8 mouse cellular contexts compared by ENCODE assay signal in genomic region chr4:140674345-140674926, GRCm38 (mm10). TPM values are rescaled to one million over a fixed set of nuclear protein-coding genes. Genes with fewer than 3 reads are reported as not detected.
A peak's percentile ranks its signal among the peaks of the same experiment; 100 is the strongest.
DNase-seq lines count a peak whose midpoint lies in the region; ATAC-seq and TF ChIP-seq lines count a peak whose summit lies in the region.

No protein-coding gene starts in this region.

- ATAC-seq in erythroid progenitor cell, adult 5-6 weeks (replicated peaks; ENCODE audit: low FRiP score, poor library complexity, severe bottlenecking), result peak; percentile 79
- peak; percentile 82 for ATAC-seq in heart, postnatal 0 days (ENCODE audit: insufficient read depth, low read depth)
- ATAC-seq in lung, embryonic 16.5 days (ENCODE audit: low read depth), result peak; percentile 46

- no peaks in the 10 kb centered on the region for H3K36me3 ChIP-seq in E14TG2a.4 (ENCODE audit: insufficient read depth, low read length)
- H3K36me3 ChIP-seq in heart, postnatal 0 days (replicated peaks; ENCODE audit: control insufficient read depth, insufficient read depth, low read length), result no peaks in the 10 kb centered on the region
- no peaks in the 10 kb centered on the region for H3K36me3 ChIP-seq in lung, embryonic 16.5 days (ENCODE audit: control insufficient read depth, insufficient read depth, low read length)

- no peaks in the 10 kb centered on the region for H3K27me3 ChIP-seq in E14TG2a.4 (ENCODE audit: insufficient read depth, low read length)
- H3K27me3 ChIP-seq in heart, postnatal 0 days (ENCODE audit: control insufficient read depth, insufficient read depth, low read length), result no peaks in the 10 kb centered on the region
- no peaks in the 10 kb centered on the region for H3K27me3 ChIP-seq in lung, embryonic 16.5 days (ENCODE audit: control insufficient read depth, insufficient read depth, low read depth, low read length)

- H3K27ac ChIP-seq in bone marrow macrophage, adult 2 months (ENCODE audit: insufficient read depth, low read depth, low read length), result peak overlapping the region; percentile 24; the same call in 1 of the 2 replicates
- H3K27ac ChIP-seq in heart, postnatal 0 days (ENCODE audit: low read depth), result no peak overlapping the region
- H3K27ac ChIP-seq in layer of hippocampus, adult 2 months, result no peak overlapping the region
- H3K27ac ChIP-seq in lung, embryonic 16.5 days (ENCODE audit: low read length), result no peak overlapping the region

- peak; percentile 80 for DNase-seq in heart, postnatal 0 days (ENCODE audit: low spot score)
- DNase-seq in layer of hippocampus, adult 2 months (ENCODE audit: low spot score in 2 of 2), result peak; percentile 63 to 89
- DNase-seq in retina, embryonic 14.5 days (ENCODE audit: low spot score), result peak; percentile 88
- DNase-seq in thymus, postnatal 25 days, result peak; percentile 90

- TF ChIP-seq POLR2A in bone marrow macrophage, adult 2 months (IDR thresholded peaks at IDR 0.05; ENCODE audit: borderline replicate concordance, low read depth, low read length), result no peak

- TF ChIP-seq EP300 in heart, postnatal 0 days (IDR thresholded peaks at IDR 0.05; ENCODE audit: low read depth), result no peak

- H3K4me2 ChIP-seq in heart, postnatal 0 days (ENCODE audit: low read depth, low read length), result no peak overlapping the region
- H3K4me2 ChIP-seq in lung, embryonic 16.5 days (ENCODE audit: low read depth, low read length), result no peak overlapping the region

- H3K9me3 ChIP-seq in E14TG2a.4 (ENCODE audit: low read length), result no peaks in the 10 kb centered on the region
- H3K9me3 ChIP-seq in heart, postnatal 0 days (replicated peaks; ENCODE audit: control insufficient read depth, low read length), result no peaks in the 10 kb centered on the region
- no peaks in the 10 kb centered on the region for H3K9me3 ChIP-seq in lung, embryonic 16.5 days (ENCODE audit: control insufficient read depth, low read length)

- WGBS in heart, postnatal 0 days, result 29% methylated on average over 12 of the region's 13 CpGs
- WGBS in lung, embryonic 16.5 days, result 30% methylated on average over 12 of the region's 13 CpGs

- H3K4me1 ChIP-seq in E14TG2a.4 (replicated peaks; ENCODE audit: low read depth, low read length), result peaks cover 14% of the 10 kb centered on the region
- peaks cover 7% of the 10 kb centered on the region for H3K4me1 ChIP-seq in bone marrow macrophage, adult 2 months (ENCODE audit: control insufficient read depth, insufficient read depth, low read length)
- H3K4me1 ChIP-seq in heart, postnatal 0 days (ENCODE audit: control insufficient read depth, insufficient read depth), result no peaks in the 10 kb centered on the region
- H3K4me1 ChIP-seq in lung, embryonic 16.5 days (replicated peaks; ENCODE audit: control insufficient read depth, insufficient read depth, low read length), result peaks cover 3% of the 10 kb centered on the region; the same call in 1 of the 2 replicates

- TF ChIP-seq CTCF in E14TG2a.4 (conservative IDR thresholded peaks at IDR 0.05; ENCODE audit: low read length), result peak; percentile 48
- TF ChIP-seq CTCF in bone marrow macrophage, adult 2 months (IDR thresholded peaks at IDR 0.05; ENCODE audit: low read depth, low read length), result peak; percentile 78
- peak; percentile 89 for TF ChIP-seq CTCF in heart, postnatal 0 days (IDR thresholded peaks at IDR 0.05; ENCODE audit: low read depth)
- peak; percentile 85 for TF ChIP-seq CTCF in layer of hippocampus, adult 2 months (conservative IDR thresholded peaks at IDR 0.05)

- H3K4me3 ChIP-seq in E14TG2a.4 (replicated peaks; ENCODE audit: low read length), result no peak overlapping the region
- no peak overlapping the region for H3K4me3 ChIP-seq in bone marrow macrophage, adult 2 months (ENCODE audit: insufficient read depth, low read length)
- no peak overlapping the region for H3K4me3 ChIP-seq in heart, postnatal 0 days (ENCODE audit: low read depth, low read length)
- no peak overlapping the region for H3K4me3 ChIP-seq in layer of hippocampus, adult 2 months
- no peak overlapping the region for H3K4me3 ChIP-seq in lung, embryonic 16.5 days (ENCODE audit: low read length)

- H3K9ac ChIP-seq in heart, postnatal 0 days (replicated peaks; ENCODE audit: low read depth, low read length), result no peak overlapping the region
- H3K9ac ChIP-seq in lung, embryonic 16.5 days (ENCODE audit: low read length), result no peak overlapping the region

RNA-seq across cellular contexts. Expression of gene Arhgef10l, which starts 8.6 kb away (rescaled TPM):
- 71.0 and 85.4 TPM in 2 replicates for polyA plus RNA-seq in bone marrow macrophage, adult 2 months (2012; ENCODE audit: insufficient read depth, insufficient read length, missing spikeins)
- not detected in 2 replicates for total RNA-seq in erythroid progenitor cell, adult 5-6 weeks (2015; ENCODE audit: low replicate concordance)
- total RNA-seq in erythroid progenitor cell, adult 5-6 weeks (2017; ENCODE audit: low replicate concordance), result 0.64 and 1.4 TPM in 2 replicates
- total RNA-seq in heart, postnatal 0 days (2014; rRNA removed; ENCODE audit: low replicate concordance), result 46.8 and 52.8 TPM in 2 replicates
- 12.1 and 15.4 TPM in 2 replicates for polyA plus RNA-seq in heart, postnatal 0 days (2015; fragmentation: Nextera tagmentation; extraction: Ambion mirVana)
- 10 to 100 TPM; 43.9 to 52.8 TPM for total RNA-seq in layer of hippocampus, adult 2 months (2021)
- 15.5 and 15.8 TPM in 2 replicates for polyA plus RNA-seq in lung, embryonic 16.5 days (2015; fragmentation: Nextera tagmentation; extraction: Ambion mirVana)

RNA-seq across cellular contexts. Expression of gene Rcc2, which starts 25.9 kb away (rescaled TPM):
- polyA plus RNA-seq in bone marrow macrophage, adult 2 months (2012; ENCODE audit: insufficient read depth, insufficient read length, missing spikeins), result 57.1 and 63.4 TPM in 2 replicates
- total RNA-seq in erythroid progenitor cell, adult 5-6 weeks (2015; ENCODE audit: low replicate concordance), result 22.6 and 25.6 TPM in 2 replicates
- total RNA-seq in erythroid progenitor cell, adult 5-6 weeks (2017; ENCODE audit: low replicate concordance), result 22.3 and 26.0 TPM in 2 replicates
- total RNA-seq in heart, postnatal 0 days (2014; rRNA removed; ENCODE audit: low replicate concordance), result 36.4 and 36.9 TPM in 2 replicates
- polyA plus RNA-seq in heart, postnatal 0 days (2015; fragmentation: Nextera tagmentation; extraction: Ambion mirVana), result 4.4 and 4.8 TPM in 2 replicates
- total RNA-seq in layer of hippocampus, adult 2 months (2021), result 10 to 100 TPM; 93.0 to 93.5 TPM
- 21.9 and 22.4 TPM in 2 replicates for polyA plus RNA-seq in lung, embryonic 16.5 days (2015; fragmentation: Nextera tagmentation; extraction: Ambion mirVana)

Comparison
In these comparisons a context has a peak if more than half of its experiments do, and no peak if none do; other contexts are left out.
1. RNA of gene Arhgef10l, which starts 8.6 kb away (total RNA-seq): 43.9 to 52.8 TPM in layer of hippocampus, adult 2 months and 46.8 to 52.8 TPM in heart, postnatal 0 days; 0.64 to 1.4 TPM in erythroid progenitor cell, adult 5-6 weeks; every median in the first group is over 10 times any median in the second.
2. Peak in every context shown above with its lines, with median percentiles within 50 percentile points of each other: CTCF ChIP-seq, ATAC-seq and DNase-seq.